Mouse (Mus musculus) testis, adult 2 months (tissue): ENCODE measurements around the gene Slc1a2. TPM values are rescaled to one million over a fixed set of nuclear protein-coding genes. Genes with fewer than 3 reads are reported as not detected.

ENCODE experiments used
- H3K27ac ChIP-seq: fragments of 200-500 bp; 2 replicates; pipeline ENCODE4 v1.5.1; 2012; ENCODE audit warnings: low read depth, low read length; ENCODE audit not compliant: control insufficient read depth, insufficient read depth
- H3K27me3 ChIP-seq: fragments of 200-500 bp; 2 replicates; pipeline ENCODE4 v1.6.1; 2012; ENCODE audit warnings: mild to moderate bottlenecking, low read length, moderate library complexity; ENCODE audit not compliant: control insufficient read depth, insufficient read depth
- H3K36me3 ChIP-seq: fragments of 200-500 bp; 2 replicates; pipeline ENCODE4 v1.6.1; 2012; ENCODE audit warnings: mild to moderate bottlenecking, low read length; ENCODE audit not compliant: control insufficient read depth, insufficient read depth
- H3K4me1 ChIP-seq: fragments of 200-500 bp; 2 replicates; pipeline ENCODE4 v1.6.1; 2012; ENCODE audit warnings: low read length; ENCODE audit not compliant: control insufficient read depth, insufficient read depth
- H3K4me3 ChIP-seq: fragments of 200-500 bp; 2 replicates; pipeline ENCODE4 v1.5.1; 2012; ENCODE audit warnings: low read depth, mild to moderate bottlenecking, low read length, moderate library complexity, mixed read lengths; ENCODE audit not compliant: control insufficient read depth
- CTCF ChIP-seq: fragments of 200-500 bp; IDR thresholded peaks from 2 replicates; pipeline ENCODE4 v1.5.1; 2012; ENCODE audit warnings: low read depth, mild to moderate bottlenecking, inconsistent platforms, low read length, moderate library complexity; ENCODE audit not compliant: control insufficient read depth, insufficient read depth, insufficient replicate concordance
- POLR2A ChIP-seq: fragments of 200-500 bp; IDR thresholded peaks from 2 replicates; pipeline ENCODE4 v1.6.1; 2012; ENCODE audit warnings: low read depth, mild to moderate bottlenecking, inconsistent platforms, low read length, moderate library complexity; ENCODE audit not compliant: control insufficient read depth
- polyA plus RNA-seq: library from polyadenylated mRNA; depleted of rRNA; stranded (reverse); fragments of >200 nt; gene quantifications from 2 replicates; pipeline ENCODE4 v1.2.3, GENCODE M21; 2012

The Slc1a2 gene
- polyA plus RNA-seq, 1 experiment = 22.5 TPM

DNA sequence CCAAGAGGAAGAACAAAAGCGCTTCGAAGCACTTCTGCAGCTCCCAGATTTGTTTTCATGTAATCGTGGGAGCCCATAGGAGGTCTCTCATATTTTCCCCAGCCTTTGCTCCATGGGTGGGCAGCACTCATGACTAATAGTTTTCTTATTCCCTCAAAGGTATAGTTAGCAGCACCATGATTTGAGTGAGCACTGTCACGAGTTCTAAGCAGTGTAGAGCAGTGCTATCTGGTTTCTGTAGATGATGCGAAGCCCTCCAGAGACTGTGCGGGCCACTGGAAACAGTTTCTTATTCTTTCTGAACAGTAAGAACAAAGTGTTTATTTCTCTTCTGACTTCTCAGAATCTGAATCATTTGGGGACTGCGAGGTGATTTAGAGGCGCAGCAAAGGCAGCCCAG, 162.3 kb downstream of the Slc1a2 start:
- Histone ChIP-seq H3K4me3 (no peak overlapping the region), H3K36me3 (no peaks in the 10 kb centered on the region), H3K27ac (no peak overlapping the region), H3K4me1 (no peaks in the 10 kb centered on the region), H3K27me3 (no peaks in the 10 kb centered on the region)
- no peak for TF ChIP-seq POLR2A
- TF ChIP-seq CTCF = no peak

DNA sequence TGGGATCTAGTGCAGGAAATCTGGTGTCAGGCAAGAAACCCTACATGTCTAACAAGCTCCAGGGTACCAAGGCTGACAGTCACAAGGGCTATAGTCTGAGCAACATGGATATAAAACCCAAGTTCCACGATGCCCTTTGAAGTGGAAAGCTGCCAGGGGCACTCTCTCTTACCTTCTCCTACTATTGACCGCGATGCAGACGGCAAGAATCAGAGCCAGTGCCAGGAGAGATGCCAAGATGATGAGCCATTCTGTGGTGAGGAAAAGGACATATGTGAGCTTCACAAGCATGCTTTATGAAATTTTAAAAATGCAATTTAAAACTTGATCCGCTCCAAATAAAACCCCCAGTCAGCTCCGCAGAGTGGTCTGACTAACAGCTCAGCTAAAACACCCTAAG, 163.6 kb downstream of the Slc1a2 start:
- Histone ChIP-seq H3K4me3 (no peak overlapping the region), H3K27ac (no peak overlapping the region), H3K27me3 (no peaks in the 10 kb centered on the region), H3K36me3 (no peaks in the 10 kb centered on the region), H3K4me1 (no peaks in the 10 kb centered on the region)
- TF ChIP-seq CTCF (no peak), POLR2A (no peak)

DNA sequence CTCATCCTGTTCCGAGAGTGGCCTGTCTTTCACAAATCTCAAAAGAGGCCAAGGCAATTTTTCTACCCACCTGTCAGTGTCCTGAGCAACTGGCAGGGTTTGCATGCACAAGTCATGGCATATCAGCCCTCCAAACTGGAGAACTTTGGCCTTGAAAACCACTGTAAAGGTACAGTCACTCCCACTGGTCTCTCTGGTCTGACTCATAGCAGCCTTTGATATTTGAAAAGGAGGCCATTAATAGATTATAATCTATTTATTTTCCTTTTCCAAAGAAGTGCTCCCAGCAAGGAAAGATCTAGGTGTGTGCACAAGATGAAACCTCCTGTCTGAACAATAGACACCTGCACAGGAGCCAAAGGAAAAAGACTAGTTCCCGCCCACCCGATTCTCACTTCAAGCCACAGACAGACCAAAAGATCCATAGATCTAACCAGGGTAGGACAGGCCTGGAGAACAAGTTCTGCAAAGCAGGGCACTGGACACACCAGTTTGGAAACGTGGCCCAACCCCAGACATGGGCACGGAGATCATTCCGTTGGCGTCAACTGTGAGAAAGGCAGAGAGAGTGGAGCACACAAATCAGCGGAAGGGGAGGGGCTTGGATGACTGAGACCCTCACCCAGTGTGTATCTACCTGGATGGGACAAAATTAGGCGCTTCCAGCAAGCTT, 167.6 kb downstream of the Slc1a2 start:
- no peaks in the 10 kb centered on the region for H3K36me3 ChIP-seq
- TF ChIP-seq CTCF (no peak), POLR2A (no peak)

DNA sequence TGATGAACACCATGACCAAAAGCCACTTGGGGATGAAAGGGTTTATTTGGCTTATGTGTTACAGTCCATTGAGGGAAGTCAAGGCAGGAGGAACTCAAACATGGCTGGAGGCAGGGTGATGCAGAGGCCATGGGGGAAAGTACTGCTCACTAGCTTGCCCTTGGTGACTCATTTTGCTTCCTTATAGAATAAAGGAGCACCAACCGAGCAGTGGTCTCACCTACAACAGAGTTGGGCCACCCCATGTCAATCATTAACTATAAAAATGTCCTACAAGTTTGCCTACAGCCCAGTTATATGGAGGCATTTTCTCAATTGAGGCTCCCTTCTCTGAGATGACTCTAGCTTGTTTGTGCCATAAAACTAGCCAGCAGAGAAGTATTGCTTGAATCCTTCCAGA, 169.4 kb downstream of the Slc1a2 start:
- no peaks in the 10 kb centered on the region for H3K4me1 ChIP-seq
- no peaks in the 10 kb centered on the region for H3K36me3 ChIP-seq
- H3K27me3 ChIP-seq = no peaks in the 10 kb centered on the region
- no peak overlapping the region for H3K4me3 ChIP-seq
- H3K27ac ChIP-seq = no peak overlapping the region
- TF ChIP-seq POLR2A (no peak), CTCF (no peak)

More for the DNA sequence above, 167.6 kb downstream of the Slc1a2 start:
- H3K4me3 ChIP-seq = no peak overlapping the region
- H3K27me3 ChIP-seq = no peaks in the 10 kb centered on the region
- H3K4me1 ChIP-seq = no peaks in the 10 kb centered on the region
- no peak overlapping the region for H3K27ac ChIP-seq

DNA sequence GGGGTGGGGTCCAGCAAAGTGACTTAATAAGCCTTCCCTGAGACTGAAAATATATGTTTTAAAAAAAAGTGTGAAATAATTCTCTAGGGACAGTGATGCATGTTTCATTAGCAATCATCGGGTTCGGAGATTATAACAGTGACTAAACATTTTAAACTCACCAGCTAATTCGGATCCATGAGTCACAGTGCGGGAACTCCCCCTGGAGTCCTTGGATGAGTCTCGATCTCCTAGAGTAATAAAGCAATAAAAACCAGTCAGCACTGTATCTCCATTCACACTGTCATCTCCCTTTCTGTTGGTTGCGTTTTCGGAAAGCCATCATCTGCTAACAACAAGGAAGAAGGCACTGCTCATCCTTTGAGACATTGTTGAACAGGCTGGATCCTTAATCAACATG, 169.9 kb downstream of the Slc1a2 start:
- no peaks in the 10 kb centered on the region for H3K4me1 ChIP-seq
- no peak overlapping the region for H3K4me3 ChIP-seq
- H3K36me3 ChIP-seq = no peaks in the 10 kb centered on the region
- H3K27me3 ChIP-seq = no peaks in the 10 kb centered on the region
- no peak for TF ChIP-seq POLR2A
- no peak for TF ChIP-seq CTCF
- no peak overlapping the region for H3K27ac ChIP-seq

DNA sequence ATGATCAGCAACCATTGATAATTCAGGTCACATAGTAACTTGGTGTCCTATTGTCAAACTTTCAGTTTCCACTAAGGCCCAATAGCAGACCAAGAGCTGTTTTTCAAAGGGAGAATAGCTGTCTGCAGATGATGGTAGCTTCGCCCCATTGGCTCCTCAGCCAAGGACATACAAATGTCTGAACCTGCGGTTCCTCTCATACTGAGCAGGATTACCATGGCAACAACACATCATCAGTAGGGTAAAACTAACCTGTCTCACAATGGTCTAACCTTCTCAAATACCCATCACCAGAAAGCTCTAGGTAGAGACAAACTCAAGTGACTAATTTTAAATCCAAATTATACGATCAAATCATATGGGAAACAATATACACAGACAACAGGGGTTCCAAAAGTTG, 170.7 kb downstream of the Slc1a2 start:
- TF ChIP-seq POLR2A (no peak), CTCF (no peak)
- Histone ChIP-seq H3K36me3 (no peaks in the 10 kb centered on the region), H3K4me3 (no peak overlapping the region), H3K27me3 (no peaks in the 10 kb centered on the region), H3K4me1 (no peaks in the 10 kb centered on the region), H3K27ac (no peak overlapping the region)

DNA sequence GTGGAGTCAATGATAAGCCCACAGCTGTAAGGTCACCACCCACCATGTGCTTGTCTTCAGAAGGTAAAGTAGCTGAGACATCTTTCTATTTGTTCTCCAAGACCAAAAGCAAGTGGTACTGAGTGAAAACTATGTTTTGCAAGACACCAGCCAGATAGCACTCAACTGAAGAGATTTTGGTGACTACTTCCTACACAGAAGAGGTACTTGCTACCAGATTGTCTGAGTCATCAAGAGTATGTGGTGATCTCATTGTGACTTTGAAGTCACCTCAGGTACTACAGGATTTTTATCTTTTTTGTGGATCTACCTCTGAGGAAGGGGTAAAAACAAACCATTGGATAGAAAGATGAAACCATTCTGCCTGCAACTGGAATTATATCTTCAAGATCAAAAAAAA, 173.1 kb downstream of the Slc1a2 start:
- Histone ChIP-seq H3K36me3 (no peaks in the 10 kb centered on the region), H3K4me1 (no peaks in the 10 kb centered on the region), H3K4me3 (no peak overlapping the region), H3K27me3 (no peaks in the 10 kb centered on the region), H3K27ac (no peak overlapping the region)
- TF ChIP-seq CTCF (no peak), POLR2A (no peak)
